Comparison of ENCODE assay signal across 11 mouse cellular contexts in genomic region chr17:4813666-4814065, GRCm38 (mm10).
"Had no signal": no experiment of that assay in that cellular context is flagged by ENCODE, and none has a peak within 500 bp of the region (broad histone marks: within the 10 kb centered on the region; RNA-seq: fewer than 3 reads in every experiment).

No protein-coding gene starts in this region.

- H3K9me3 ChIP-seq: limb, embryonic 15.5 days; liver, embryonic 12.5 days; lung, embryonic 15.5 days; midbrain, embryonic 13.5 days; stomach, embryonic 15.5 days had no signal

- H3K27me3 ChIP-seq: limb, embryonic 15.5 days; lung, embryonic 15.5 days; midbrain, embryonic 13.5 days; stomach, embryonic 15.5 days had no signal

- H3K36me3 ChIP-seq: limb, embryonic 15.5 days; liver, embryonic 12.5 days; lung, embryonic 15.5 days; midbrain, embryonic 13.5 days; stomach, embryonic 15.5 days had no signal

- H3K27ac ChIP-seq: left cerebral cortex, adult 2 months; limb, embryonic 15.5 days; liver, embryonic 12.5 days; lung, embryonic 15.5 days; midbrain, embryonic 13.5 days; stomach, embryonic 15.5 days had no signal

- H3K4me2 ChIP-seq: limb, embryonic 15.5 days; liver, embryonic 12.5 days; lung, embryonic 15.5 days; midbrain, embryonic 13.5 days; stomach, embryonic 15.5 days had no signal

- DNase-seq: kidney, adult 18-20 months; kidney, postnatal 10 days; kidney, postnatal 4 days; right cerebral cortex, postnatal 14 days; thymus, postnatal 36 days had no signal

- ATAC-seq: liver, embryonic 12.5 days; midbrain, embryonic 13.5 days had no signal

- H3K9ac ChIP-seq: limb, embryonic 15.5 days; liver, embryonic 12.5 days; lung, embryonic 15.5 days; midbrain, embryonic 13.5 days; stomach, embryonic 15.5 days had no signal

- H3K4me3 ChIP-seq: left cerebral cortex, adult 2 months; limb, embryonic 15.5 days; liver, embryonic 12.5 days; lung, embryonic 15.5 days; midbrain, embryonic 13.5 days; stomach, embryonic 15.5 days had no signal

- H3K4me1 ChIP-seq: limb, embryonic 15.5 days; liver, embryonic 12.5 days; lung, embryonic 15.5 days; midbrain, embryonic 13.5 days; stomach, embryonic 15.5 days had no signal
